Mouse (Mus musculus): Measurements from ENCODE around the gene 4921511C20Rik. TPM values are rescaled to one million over a fixed set of nuclear protein-coding genes. Genes with fewer than 3 reads are reported as not detected.

4921511C20Rik gene
- not detected for polyA plus RNA-seq (2017; shearing (Covaris generic))

GRCm38 (mm10) chrX:127393993-127394392, at the start of gene 4921511C20Rik:
Gene 4921511C20Rik (plus strand): TSS chrX:127394293.
- ATAC-seq: no peak

Data from inflammation-experienced regulatory T-cells, adult 6 months (primary cell).